Mouse (Mus musculus): ENCODE data around the gene Phf3. TPM values are rescaled to one million over a fixed set of nuclear protein-coding genes. Genes with fewer than 3 reads are reported as not detected.

Gene Phf3
- polyA plus RNA-seq, 1 experiment from 2014 or later: 36.1 TPM

DNA sequence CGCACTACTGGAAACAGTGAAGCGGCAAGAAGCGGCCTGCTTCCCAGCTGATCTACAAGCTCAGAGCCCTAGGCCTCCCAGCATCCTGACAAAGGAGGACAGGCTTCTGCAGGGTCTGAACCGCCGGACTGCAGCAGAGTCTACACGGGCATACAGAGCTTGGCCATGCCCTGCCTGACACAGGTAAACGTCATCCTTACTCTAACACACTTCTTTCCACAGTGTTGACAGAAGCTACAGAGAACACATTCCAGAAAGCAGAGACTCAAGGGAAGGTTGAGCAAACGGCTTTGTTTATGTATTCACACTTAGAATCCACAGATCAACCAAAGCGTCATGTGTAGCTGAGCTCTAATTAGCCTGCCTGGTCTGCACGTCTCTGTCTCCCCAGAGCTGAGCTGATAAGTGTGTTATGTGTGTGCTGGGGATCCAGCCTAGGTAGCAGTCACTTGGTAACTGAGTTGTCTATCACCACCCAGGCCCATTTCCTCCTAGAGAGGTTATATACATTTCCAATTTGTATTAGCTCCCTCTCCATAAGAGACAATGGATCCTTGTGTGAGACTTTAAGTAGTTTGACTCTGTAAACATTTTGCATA, 65.5 kb downstream of the Phf3 start:
- Histone ChIP-seq H3K4me2 (replicated peaks) (no peak overlapping the region), H3K27me3 (no peaks in the 10 kb centered on the region), H3K27ac (no peak overlapping the region), H3K4me3 (no peak overlapping the region), H3K4me1 (no peaks in the 10 kb centered on the region), H3K9ac (no peak overlapping the region), H3K9me3 (no peaks in the 10 kb centered on the region), H3K36me3 (peaks cover 78% of the 10 kb centered on the region)
- ATAC-seq (ENCODE audit: low FRiP score, low read depth): no peak
- 76% methylated on average over 10 of the region's 10 CpGs for WGBS

DNA sequence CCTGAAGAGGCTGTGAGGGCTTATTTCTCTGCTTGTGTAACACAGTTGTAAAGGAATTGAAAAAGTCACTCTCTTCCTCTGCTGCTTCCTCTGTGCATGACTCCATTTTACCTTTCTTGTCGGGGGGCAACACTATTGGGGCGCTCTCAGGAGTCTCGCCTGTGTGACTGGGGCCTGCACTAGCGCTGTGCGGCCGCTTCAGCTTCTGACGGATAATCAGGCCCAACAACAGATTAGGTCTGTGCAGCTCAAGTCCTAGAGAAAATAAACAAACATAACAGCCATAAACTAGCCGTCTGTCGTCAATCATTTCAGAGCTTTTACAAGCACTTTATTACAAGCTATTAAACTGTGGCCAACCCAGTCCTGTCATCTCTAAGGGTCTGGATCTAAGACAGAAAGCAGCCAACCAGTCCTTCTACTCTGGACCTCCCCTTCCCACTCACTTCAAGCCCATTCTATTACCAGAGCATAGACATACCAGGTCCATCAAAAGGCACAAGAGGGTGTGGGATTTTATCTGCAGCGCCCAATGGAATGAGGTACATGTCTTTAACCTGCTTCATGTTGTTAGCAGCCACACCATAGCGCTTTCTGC, 67.9 kb downstream of the Phf3 start:
- Histone ChIP-seq H3K4me1 (no peaks in the 10 kb centered on the region), H3K27ac (no peak overlapping the region), H3K36me3 (peaks cover 74% of the 10 kb centered on the region), H3K4me2 (replicated peaks) (no peak overlapping the region), H3K4me3 (no peak overlapping the region), H3K9me3 (no peaks in the 10 kb centered on the region), H3K9ac (no peak overlapping the region), H3K27me3 (no peaks in the 10 kb centered on the region)
- 61% methylated on average over 11 of the region's 11 CpGs for WGBS
- ATAC-seq (ENCODE audit: low FRiP score, low read depth): no peak

DNA sequence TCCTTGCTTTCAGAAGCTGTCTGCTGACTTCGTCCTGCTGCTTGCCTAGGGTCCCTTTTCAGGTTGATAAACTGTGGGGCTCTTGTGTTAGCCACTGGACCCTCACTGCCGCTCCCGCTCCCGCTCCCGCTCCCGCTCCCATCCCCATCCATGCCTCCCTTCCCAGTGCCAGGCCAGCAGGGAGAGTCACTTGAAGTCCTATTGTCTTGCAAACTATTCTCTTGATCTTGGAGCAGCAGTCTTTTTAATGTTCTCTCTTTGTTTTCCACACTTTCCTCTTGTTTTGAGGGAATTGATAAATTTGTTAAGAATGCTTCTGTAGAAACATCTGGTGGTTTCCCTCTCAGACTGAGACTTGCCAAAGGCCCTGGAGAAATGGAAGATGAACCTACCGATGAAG, 68.8 kb downstream of the Phf3 start:
- no peaks in the 10 kb centered on the region for H3K9me3 ChIP-seq
- H3K4me1 ChIP-seq: no peaks in the 10 kb centered on the region
- H3K9ac ChIP-seq: no peak overlapping the region
- ATAC-seq (ENCODE audit: low FRiP score, low read depth): no peak
- H3K36me3 ChIP-seq: peaks cover 66% of the 10 kb centered on the region
- H3K27me3 ChIP-seq: no peaks in the 10 kb centered on the region
- H3K4me2 ChIP-seq (replicated peaks): no peak overlapping the region
- H3K4me3 ChIP-seq: no peak overlapping the region
- no peak overlapping the region for H3K27ac ChIP-seq
- WGBS: 90% methylated on average over 7 of the region's 7 CpGs

DNA sequence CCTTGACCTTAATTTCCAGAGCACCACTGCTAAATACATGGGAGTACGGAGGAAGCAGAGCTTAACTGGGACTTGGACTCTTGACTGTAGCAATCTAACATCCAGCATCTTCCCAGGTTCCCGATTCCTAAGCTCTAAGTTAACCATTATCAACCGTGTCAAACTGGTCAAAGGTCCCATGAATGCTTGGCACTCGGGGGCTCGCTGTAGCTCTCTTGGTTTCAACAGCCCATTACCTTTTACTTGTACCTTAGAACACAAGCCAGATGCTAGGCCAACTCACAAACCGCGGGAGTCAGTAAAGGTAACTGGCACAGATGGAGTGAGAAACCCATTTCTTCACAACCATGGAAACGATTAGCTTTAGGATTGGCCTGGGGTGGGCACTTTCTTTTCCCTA, 71.8 kb downstream of the Phf3 start:
- H3K9me3 ChIP-seq: no peaks in the 10 kb centered on the region
- H3K4me3 ChIP-seq: no peak overlapping the region
- ATAC-seq (ENCODE audit: low FRiP score, low read depth): no peak
- no peaks in the 10 kb centered on the region for H3K27me3 ChIP-seq
- H3K9ac ChIP-seq: no peak overlapping the region
- no peaks in the 10 kb centered on the region for H3K4me1 ChIP-seq
- H3K27ac ChIP-seq: no peak overlapping the region
- WGBS: 90% methylated on average over 8 of the region's 8 CpGs
- H3K36me3 ChIP-seq: peaks cover 45% of the 10 kb centered on the region
- H3K4me2 ChIP-seq (replicated peaks): no peak overlapping the region

DNA sequence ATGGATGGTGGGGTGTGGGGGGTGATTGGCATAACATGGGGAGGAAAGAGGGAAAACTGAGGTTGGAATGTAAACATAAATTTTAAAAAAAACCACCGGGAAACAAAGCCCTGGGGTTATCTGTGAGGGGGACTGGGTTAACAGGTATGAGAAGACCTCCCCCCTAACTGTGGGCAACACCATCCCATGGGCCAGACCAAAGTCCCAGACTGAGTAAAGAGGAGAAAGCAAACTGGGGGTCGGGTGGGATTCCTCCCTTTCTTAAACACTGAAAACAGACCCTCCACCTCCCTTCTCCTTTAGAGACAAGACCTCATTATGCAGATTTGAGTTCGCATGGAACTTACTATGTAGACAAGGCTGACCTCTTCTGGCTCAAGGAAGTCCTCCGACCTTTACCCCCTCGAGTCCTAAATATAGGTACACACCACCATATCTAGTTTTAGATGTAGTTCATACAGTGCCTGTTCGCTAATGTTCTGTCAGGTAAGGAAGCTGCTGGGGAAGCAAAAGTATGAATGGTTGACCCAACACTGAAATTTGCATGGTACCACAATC, 74.4 kb downstream of the Phf3 start:
- H3K27ac ChIP-seq: no peak overlapping the region
- no peaks in the 10 kb centered on the region for H3K9me3 ChIP-seq
- no peak for ATAC-seq (ENCODE audit: low FRiP score, low read depth)
- 78% methylated on average over 6 of the region's 6 CpGs for WGBS
- no peak overlapping the region for H3K9ac ChIP-seq
- no peaks in the 10 kb centered on the region for H3K4me1 ChIP-seq
- H3K27me3 ChIP-seq: no peaks in the 10 kb centered on the region
- peaks cover 27% of the 10 kb centered on the region for H3K36me3 ChIP-seq
- no peak overlapping the region for H3K4me2 ChIP-seq (replicated peaks)
- H3K4me3 ChIP-seq: no peak overlapping the region

DNA sequence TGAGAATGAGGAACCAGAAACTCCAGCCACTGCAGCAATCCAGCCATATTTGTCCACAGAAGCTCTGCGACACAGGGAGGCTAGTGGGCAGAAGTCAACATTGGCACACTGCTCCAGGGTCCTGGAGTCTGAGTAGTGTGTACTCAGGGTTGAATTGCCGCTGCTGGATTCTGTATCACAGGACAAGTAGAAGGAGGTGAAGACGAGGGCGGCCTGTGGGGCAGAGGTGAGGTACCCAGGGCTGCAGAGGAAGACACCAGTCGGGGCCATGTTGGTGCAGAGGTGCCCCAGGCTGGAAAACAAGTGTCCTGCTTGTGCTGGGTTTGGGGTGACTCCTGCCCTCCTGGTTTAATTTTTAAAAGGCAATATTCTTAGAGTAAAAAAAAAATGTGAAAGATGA, 79.1 kb downstream of the Phf3 start:
- H3K4me2 ChIP-seq (replicated peaks): no peak overlapping the region
- no peak overlapping the region for H3K4me3 ChIP-seq
- H3K4me1 ChIP-seq: peaks cover 7% of the 10 kb centered on the region; the same call in 1 of the 2 replicates
- H3K36me3 ChIP-seq: no peaks in the 10 kb centered on the region
- no peak overlapping the region for H3K27ac ChIP-seq
- H3K9me3 ChIP-seq: no peaks in the 10 kb centered on the region
- ATAC-seq (ENCODE audit: low FRiP score, low read depth): no peak
- H3K9ac ChIP-seq: no peak overlapping the region
- 93% methylated on average over 5 of the region's 5 CpGs for WGBS
- H3K27me3 ChIP-seq: no peaks in the 10 kb centered on the region

DNA sequence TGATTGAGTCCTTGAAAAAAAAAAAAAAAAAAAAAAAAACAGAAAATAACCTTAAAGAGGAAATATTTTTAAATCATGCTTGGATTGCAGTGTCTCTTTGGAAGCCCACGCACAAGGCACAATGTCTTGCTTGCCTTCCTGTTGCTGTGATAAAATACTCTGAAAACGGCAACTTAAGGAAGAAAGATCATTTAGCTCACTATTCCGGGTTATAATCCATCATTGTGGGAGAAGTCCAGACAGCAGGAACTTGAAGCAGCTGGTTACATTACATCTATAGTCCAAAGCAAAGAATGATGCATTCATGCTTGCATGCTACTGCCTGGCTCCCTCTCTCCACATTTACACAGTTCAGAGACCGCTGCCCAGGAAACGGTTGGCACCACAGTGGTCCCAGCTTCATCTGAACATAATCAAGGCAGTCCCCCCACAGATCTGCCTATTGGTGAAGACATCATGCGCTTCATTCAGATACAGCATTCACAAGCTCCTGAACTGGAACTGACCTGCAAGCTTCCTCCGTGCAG, 80.3 kb downstream of the Phf3 start:
- Histone ChIP-seq H3K9ac (no peak overlapping the region), H3K4me2 (replicated peaks) (no peak overlapping the region), H3K4me1 (peaks cover 7% of the 10 kb centered on the region; the same call in 1 of the 2 replicates), H3K27me3 (no peaks in the 10 kb centered on the region), H3K36me3 (no peaks in the 10 kb centered on the region), H3K4me3 (no peak overlapping the region), H3K27ac (no peak overlapping the region), H3K9me3 (no peaks in the 10 kb centered on the region)
- WGBS: 78% methylated on average over 7 of the region's 7 CpGs
- ATAC-seq (ENCODE audit: low FRiP score, low read depth): no peak

DNA sequence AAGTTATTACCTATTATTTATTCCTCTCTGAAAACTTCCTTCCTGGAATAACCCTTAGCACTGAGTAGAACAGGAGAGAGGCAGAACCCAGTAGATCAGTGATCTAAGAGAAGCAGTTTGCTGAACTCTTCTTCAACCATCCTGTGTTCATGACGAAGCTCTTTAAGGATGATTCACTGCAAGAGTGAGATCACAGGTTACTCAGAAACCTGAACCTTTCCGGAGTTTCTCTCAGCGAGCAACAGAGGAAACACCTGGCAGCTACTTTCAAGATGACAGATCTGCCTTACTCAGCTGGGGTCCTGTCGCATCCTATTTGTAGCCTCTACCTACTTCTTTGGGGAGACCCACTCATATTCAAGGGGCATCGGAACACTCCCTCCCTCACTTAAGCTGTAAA, 80.8 kb downstream of the Phf3 start:
- WGBS: 43% methylated on average over 5 of the region's 5 CpGs
- H3K27me3 ChIP-seq: no peaks in the 10 kb centered on the region
- H3K9me3 ChIP-seq: no peaks in the 10 kb centered on the region
- H3K4me3 ChIP-seq: no peak overlapping the region
- no peaks in the 10 kb centered on the region for H3K36me3 ChIP-seq
- ATAC-seq (ENCODE audit: low FRiP score, low read depth): no peak; the same call in 1 of the 2 replicates
- no peak overlapping the region for H3K9ac ChIP-seq
- H3K27ac ChIP-seq: no peak overlapping the region
- no peak overlapping the region for H3K4me2 ChIP-seq (replicated peaks)
- H3K4me1 ChIP-seq: peaks cover 7% of the 10 kb centered on the region; the same call in 1 of the 2 replicates

DNA sequence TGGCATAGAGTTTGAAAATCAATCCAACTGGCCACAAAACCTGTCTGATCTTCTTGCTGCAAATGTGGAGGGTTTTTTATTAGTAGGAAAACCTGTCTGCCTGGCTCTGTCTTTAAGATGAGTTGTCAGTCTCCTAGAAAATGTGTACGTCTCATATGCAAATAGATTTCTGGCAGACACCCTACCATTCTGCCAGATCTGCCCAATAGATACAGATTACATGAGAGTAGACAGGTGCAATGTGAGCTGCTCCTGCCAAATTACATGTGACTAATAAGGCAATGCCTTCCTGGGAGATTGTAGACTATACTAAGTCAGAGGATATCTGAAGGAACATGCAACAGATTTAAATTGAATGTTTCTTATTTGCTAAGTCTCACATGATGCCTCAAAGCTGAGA, 83.5 kb downstream of the Phf3 start:
- no peaks in the 10 kb centered on the region for H3K36me3 ChIP-seq
- no peaks in the 10 kb centered on the region for H3K9me3 ChIP-seq
- H3K27me3 ChIP-seq: no peaks in the 10 kb centered on the region
- no peak overlapping the region for H3K9ac ChIP-seq
- peaks cover 7% of the 10 kb centered on the region; the same call in 1 of the 2 replicates for H3K4me1 ChIP-seq
- WGBS: 79% methylated on average over 1 of the region's 1 CpGs
- no peak for ATAC-seq (ENCODE audit: low FRiP score, low read depth)
- no peak overlapping the region for H3K4me3 ChIP-seq
- H3K4me2 ChIP-seq (replicated peaks): no peak overlapping the region
- H3K27ac ChIP-seq: no peak overlapping the region

DNA sequence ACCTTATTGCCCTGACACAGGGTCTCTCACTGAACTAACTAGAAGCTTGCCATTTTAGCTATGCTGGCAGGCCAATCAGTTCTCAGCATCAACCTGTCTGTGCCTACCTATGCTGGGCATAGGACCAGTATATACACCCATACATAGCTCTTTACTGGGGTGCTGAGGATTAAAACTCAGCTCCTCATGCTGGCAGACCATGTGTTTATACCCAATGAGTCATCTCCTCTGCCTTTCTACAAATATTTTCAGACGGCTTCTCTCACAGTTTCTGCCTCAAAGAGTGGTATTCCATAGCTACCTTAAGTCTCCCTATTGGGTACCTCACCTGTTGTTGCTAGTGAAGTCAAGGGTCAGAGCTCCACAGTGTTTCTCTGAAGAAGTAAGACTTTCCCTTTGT, 84.0 kb downstream of the Phf3 start:
- Histone ChIP-seq H3K9me3 (no peaks in the 10 kb centered on the region), H3K4me1 (peaks cover 7% of the 10 kb centered on the region; the same call in 1 of the 2 replicates), H3K27ac (no peak overlapping the region), H3K4me2 (replicated peaks) (no peak overlapping the region), H3K4me3 (no peak overlapping the region), H3K9ac (no peak overlapping the region), H3K36me3 (no peaks in the 10 kb centered on the region), H3K27me3 (no peaks in the 10 kb centered on the region)
- 80% methylated on average over 1 of the region's 1 CpGs for WGBS
- ATAC-seq (ENCODE audit: low FRiP score, low read depth): no peak

DNA sequence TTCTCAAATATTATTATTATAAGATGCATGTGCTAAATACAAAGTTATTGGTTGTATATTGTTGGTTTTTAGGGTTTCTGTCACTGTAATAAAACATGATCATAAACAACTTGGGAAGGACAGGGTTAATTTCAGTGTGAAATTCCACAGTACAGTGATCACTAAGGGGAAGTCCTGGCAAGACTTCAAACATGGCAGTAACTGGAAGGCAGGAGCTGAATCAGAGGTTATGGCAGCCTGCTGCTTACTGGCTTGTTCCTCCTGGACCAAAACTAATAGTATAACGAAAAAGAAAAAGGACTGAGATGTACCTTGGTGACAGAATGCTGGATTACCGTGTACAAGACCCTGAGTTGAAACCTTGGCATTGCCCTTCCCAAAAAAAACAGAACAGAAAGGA, 84.7 kb downstream of the Phf3 start:
- no peak overlapping the region for H3K4me2 ChIP-seq (replicated peaks)
- no peaks in the 10 kb centered on the region for H3K9me3 ChIP-seq
- H3K9ac ChIP-seq: no peak overlapping the region
- H3K27ac ChIP-seq: no peak overlapping the region
- WGBS: 64% methylated on average over 2 of the region's 2 CpGs
- H3K4me1 ChIP-seq: peaks cover 7% of the 10 kb centered on the region; the same call in 1 of the 2 replicates
- H3K27me3 ChIP-seq: no peaks in the 10 kb centered on the region
- H3K36me3 ChIP-seq: no peaks in the 10 kb centered on the region
- H3K4me3 ChIP-seq: no peak overlapping the region
- ATAC-seq (ENCODE audit: low FRiP score, low read depth): no peak

DNA sequence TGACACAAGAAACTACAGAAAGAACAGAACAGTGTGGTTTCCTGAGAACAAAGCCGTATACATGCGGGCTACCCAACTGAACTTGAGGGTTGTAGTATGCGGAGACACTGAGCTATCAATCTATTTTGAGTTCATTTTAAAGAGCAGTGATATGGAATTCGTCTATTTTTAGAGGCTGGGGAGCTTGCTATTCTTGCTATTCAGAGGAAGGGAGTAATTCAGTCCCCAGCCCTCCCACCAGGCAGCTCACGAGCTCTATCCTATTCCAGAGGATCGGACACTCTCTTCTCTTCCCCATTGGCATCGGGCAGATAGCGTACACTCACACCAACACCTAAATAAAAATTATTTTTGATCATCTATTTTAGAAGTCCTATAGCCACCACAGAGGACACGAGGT, 87.1 kb downstream of the Phf3 start:
- Histone ChIP-seq H3K27ac (no peak overlapping the region), H3K4me3 (no peak overlapping the region), H3K4me2 (replicated peaks) (no peak overlapping the region), H3K36me3 (no peaks in the 10 kb centered on the region), H3K27me3 (no peaks in the 10 kb centered on the region), H3K9ac (no peak overlapping the region), H3K4me1 (no peaks in the 10 kb centered on the region), H3K9me3 (no peaks in the 10 kb centered on the region)
- no peak for ATAC-seq (ENCODE audit: low FRiP score, low read depth)
- 88% methylated on average over 9 of the region's 9 CpGs for WGBS
